Mouse (Mus musculus) cerebellum, adult 8-10 months (tissue): ENCODE measurements around the gene Gm20661.

Source experiments
- DNase-seq: peaks from one replicate; pipeline ENCODE4 v3.0.0; 2022

Gm20661 gene

GRCm38 (mm10) chr9:107968531-107968930, 14.3 kb upstream of the Gm20661 start:
- no peak for DNase-seq

GRCm38 (mm10) chr9:107970311-107970710, 12.5 kb upstream of the Gm20661 start:
- no peak for DNase-seq

DNA sequence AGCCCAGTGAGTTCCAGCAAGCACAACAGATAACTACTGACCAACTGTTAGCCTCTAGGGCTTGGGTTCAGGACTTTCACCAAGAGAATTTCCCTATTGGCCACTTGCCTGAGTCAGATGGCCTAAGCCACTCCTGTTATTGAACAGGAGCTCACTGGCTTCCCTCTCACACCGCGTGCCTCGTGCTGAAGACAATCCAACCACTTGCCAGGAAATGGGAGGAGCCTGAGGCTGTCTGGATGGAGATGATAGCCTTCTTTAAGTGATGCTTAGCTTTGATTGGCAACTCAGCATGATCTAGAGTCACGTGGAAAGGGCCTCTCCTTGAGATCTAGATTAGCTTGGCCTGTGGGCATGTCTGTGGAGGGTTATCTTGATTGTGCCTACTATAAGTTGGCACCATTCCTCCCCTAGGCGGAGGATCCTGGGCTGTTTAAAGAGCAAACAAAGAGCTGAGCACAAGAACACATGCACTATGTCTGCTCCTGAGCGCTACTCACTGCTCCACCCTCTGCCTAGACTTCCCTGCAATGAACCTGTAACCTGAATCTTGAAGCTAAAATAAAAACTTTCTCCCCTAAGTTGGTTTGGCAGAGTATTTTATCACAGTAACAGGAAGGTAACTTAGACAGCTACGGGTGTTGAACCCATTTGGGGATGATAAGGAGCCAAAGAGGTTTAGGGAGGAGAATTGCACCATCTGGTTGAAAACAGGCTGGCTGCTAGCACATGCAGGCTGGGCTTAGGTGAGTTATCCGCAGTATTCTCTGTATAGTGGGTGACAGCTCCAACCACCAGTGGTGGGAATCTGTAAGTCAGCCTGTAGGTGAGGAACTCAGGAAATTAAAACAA, 10.9 kb upstream of the Gm20661 start:
- no peak for DNase-seq

- no peak for DNase-seq
Measured at GRCm38 (mm10) chr9:107974491-107975171, 8.2 kb upstream of the Gm20661 start.

DNA sequence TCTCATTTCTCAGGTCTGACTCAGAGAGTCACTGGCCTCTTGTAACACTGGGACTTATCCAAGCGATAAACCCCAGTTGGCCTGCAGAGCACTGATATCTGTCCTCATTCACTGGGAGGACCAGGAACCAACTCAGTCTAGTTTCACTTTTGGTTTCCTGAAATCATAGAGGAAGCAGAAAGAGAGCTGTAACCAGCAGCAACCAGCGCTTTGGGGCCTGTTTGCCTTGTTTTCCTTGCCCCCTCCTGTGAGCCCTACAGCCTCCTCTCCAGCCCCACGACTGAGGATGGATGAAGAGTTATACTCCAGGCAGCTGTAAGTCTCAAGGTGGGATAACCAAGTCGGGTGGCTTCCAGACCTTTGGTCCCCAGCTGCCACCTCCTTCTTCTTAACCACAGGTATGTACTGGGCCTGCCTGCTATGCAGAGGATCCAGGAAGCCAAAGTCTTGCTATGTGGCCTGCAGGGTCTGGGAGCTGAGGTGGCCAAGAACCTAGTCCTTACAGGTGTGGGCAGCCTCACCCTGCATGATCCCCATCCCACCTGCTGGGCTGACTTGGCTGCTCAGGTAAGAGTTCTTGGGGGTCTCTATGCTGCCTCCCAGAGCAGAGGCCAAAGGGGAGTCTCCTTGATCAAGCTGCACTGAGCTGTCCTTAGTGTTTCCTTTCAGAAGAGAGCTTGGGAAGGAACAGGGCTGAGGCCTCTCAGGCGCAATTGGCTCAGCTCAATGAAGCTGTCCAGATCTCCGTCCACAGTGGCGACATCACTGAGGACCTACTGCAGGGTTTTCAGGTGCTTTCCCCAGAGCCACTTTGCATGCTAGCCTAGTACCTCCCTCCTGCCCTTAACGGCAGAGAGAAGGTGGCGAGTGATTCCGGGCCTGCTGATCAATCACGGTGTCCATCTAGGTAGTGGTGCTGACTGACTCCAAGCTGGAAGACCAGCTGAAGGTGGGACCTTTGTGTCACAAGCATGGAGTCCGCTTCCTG, 7.2 kb upstream of the Gm20661 start, which contains the start of gene Uba7:
Gene Uba7 (plus strand): TSS at position 107 of the 988 bp plus-strand sequence.
- DNase-seq = no peak

- no peak for DNase-seq
Measured at GRCm38 (mm10) chr9:107978815-107979214, 4.0 kb upstream of the Gm20661 start.

DNA sequence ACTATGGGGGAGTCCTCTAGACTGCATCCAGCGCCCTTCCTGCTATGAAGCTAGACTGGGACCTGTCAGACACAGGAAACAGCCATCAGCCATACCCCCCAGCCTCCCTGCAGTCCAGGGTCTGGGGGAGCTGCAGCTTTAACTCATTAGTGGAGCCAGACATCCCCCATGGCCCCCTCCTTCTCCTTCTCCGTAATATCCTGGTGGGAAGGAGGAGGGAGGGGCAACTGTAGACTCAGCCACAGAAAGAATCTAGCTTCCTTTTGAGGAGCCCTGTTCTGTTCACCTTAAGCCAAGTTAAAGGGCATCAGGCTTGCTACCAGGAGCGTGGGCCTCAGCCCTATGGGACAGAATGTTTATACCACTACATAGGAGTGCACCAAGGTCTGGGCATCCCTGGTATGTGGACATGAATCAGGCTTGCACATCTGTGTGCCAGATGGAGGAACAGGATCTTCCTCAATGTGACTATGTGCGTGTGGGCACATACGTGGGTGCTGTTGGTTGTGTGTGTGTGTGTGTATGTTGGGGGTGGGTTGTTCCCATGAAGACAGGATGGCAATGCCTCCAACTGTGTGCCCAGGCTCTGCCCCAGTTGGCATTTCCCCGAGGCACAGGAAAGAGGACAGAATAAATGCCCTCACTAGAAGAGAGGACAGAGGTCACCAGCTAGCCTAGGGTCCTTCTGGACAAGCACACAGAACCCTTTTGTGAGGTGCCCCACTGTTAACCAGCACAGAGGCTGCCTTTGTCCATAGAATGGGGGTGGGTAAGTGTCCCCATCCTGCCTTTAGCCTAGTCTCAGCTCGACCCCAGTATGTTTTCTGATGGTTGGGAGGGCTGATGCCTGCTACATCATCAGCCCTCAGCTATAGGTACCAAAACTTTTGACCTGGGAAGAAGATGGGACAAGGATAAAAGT, 913 bp upstream of the Gm20661 start:
- DNase-seq = no peak

DNA sequence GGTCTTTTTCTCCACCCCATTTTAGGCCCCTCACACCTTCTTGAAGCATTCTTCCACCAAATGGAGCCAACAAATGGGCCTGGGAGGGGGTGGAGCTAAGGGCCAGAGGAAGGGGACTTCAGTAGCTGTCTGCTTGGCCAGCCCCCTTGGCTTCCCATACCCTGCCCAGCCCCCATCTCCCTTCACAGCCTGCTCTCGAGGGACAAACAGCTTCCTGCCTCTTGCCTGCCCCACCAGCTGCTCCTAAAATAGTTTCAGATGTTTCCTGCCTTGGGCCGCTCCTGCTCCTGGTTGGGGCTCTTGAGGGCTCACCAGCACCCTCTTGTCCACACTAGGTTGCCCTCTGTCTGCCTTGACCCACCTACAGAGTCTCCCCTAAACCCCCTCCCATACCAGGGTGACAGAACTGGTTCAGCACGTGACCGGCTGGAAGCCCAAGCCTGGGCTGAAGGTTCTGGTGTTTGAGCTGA, 598 bp downstream of the Gm20661 start:
- no peak for DNase-seq

DNA sequence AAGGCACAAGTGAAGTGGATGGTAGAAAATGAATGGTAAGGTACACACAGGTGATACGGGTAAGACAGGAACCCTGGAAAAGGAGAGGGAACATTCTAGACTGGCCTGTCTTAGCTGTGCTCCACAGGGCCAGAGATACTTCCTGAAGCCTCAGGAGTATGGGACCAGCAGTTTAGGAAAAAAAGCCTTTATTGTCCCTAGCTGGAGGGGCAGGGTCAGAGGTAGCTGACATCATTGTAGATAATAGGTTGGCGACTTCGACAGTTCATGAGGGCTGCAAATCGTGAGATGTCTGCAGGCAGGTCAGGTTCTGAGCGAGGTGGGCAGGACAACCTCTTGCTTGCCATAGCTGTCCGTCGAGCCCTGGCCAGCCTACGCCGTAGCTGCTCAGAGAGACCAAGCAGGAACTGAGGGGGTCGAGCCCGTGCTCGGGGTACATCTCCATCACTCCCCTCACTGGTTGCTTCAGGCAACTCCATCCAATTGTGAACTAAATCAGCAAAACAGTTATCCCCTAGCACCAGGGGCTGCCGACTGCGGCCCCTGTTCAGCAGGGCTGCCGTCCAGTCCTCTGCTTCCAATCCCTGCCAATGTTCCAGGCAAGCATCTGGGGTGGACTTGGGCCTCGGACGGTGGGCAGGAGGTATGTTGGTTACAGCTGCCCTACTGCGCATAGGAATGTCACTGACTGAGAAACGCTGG, 1.3 kb downstream of the Gm20661 start:
- no peak for DNase-seq

DNA sequence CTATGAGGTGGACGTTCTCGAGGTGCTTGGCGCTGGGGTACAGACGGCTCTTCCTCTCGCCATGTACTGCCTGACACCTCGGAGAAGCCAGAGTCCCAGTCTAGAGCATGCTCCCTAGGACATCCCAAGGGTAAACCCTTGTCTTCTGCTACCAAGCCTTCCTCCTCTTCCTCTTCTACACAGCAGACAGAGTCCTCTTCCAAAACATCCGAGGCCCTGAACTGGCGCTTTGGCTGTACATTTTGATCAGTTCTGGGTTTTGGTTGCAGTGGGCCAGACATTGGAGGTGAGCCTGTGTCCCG, 1.8 kb downstream of the Gm20661 start:
- DNase-seq = no peak

GRCm38 (mm10) chr9:107985131-107986119, 2.6 kb downstream of the Gm20661 start, which contains the start of gene Inka1:
TSS of gene Inka1 (minus strand) at chr9:107985879.
- DNase-seq = peak; percentile 57

- peak; percentile 79 for DNase-seq
Measured at GRCm38 (mm10) chr9:107986376-107986775, 3.5 kb downstream of the Gm20661 start.

GRCm38 (mm10) chr9:107987950-107988349, 5.1 kb downstream of the Gm20661 start:
- DNase-seq = no peak

- no peak for DNase-seq
Measured at GRCm38 (mm10) chr9:107992197-107992596, 9.3 kb downstream of the Gm20661 start, which contains the start of gene Cdhr4. TSS of gene Cdhr4 (plus strand) at chr9:107992497.

DNA sequence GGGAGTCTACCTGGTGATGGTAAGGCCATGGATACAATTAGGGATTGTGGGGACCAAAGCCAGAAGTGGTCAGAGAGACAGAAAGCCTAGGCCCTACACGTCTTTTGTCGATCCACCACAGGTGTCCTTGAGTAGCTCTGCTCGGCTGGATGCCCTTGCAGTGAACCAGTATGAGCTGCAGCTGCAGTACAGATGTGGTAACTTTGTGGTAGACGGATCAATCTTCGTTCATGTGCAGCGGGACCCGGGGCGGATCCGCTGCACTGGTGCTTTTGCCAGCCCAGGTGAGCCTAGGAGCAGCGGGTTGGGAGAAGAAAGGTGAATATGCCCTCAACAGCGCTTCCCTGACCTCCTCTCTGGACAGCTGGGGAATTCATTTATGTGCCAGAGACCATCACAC, 10.2 kb downstream of the Gm20661 start:
- DNase-seq = no peak

- no peak for DNase-seq
Measured at GRCm38 (mm10) chr9:107994464-107994863, 11.6 kb downstream of the Gm20661 start.

DNA sequence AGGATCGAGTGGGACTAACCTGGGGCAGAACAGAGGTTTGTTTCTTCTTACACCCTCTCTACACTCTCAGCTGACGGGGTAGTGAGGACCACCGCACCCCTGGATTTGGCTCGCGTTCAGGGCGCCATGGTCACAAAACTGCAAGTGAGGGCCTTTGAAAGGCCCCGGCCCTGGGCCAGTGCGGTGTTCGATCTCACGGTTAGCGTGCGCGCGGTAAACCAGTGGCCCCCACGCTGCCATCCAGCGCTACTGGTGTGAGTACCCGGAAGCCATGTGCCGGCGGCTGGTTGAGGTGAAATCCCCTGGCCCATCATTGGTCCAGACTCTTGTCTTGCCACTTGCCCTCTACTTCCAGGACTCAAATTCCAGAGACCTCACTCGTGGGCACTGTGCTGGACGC, 12.7 kb downstream of the Gm20661 start:
- DNase-seq = no peak

DNA sequence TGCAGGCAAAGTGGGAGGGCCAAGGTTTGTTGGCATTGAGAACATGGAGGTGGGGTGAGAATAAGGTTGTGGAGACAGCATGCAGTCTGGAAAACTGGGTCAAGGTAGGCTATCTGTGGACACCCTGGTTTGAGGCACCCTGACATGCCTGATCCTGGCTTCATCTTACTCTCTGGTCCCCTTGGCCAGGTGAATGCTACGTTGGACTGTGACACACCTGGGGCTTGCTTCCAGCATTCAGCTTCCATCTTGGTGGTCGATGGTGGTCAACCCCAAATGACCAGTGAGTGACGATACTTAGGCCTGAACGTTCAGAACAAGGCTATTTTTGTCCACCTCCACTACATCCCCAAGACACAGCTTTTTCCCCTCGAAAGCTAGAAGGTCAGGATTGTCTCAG, 13.2 kb downstream of the Gm20661 start, which contains the start of gene Gm20662:
Gene Gm20662 (plus strand): TSS at position 301 of the 400 bp plus-strand sequence.
- no peak for DNase-seq

DNA sequence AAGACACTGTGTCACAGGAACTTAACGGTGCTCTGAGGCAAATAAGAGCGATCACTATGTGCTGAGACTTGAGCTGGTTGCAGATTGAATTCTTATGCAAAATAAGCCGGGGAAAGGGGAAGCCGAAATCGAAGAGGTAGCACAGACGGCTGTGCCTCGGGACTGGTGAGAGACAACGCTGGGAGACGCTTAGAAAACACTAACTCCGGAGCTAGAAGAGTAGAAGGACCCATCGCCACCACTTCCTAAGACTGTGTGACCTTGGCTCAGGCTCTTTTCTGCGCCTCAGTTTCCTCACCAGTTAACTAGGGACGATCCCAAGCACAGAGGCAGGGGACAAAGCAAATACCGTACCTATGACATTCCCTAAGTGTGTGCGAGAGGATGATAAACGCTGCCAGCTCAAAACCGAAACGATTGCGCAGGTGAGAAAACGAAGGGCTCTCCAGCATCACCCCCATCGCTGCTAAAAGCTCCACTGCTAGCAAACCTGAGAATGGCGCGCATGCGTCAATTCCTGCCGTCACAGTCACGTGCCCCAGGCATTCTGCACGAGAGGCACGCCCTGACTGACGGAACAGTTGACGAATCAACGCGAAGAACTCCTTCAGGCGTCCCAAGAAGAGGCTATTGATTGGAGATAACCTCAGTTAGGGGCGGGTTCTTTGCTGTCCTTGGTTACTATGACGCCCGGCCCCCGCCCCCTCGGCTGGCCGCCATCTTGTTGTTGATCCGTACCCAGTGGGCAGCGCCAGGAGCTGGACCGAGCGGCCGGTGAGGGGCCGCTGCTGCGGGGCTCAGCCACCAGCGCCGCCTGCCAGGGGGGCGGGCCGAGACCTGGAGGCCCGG, 19.3 kb downstream of the Gm20661 start, which contains the start of gene Ip6k1:
Gene Ip6k1 (plus strand): TSS at position 580 of the 849 bp plus-strand sequence.
- peak; percentile 100 for DNase-seq
